Mouse (Mus musculus) c-Kit-positive CD71-negative TER-119-negative erythroid progenitor cells, embryonic 14.5 days (primary cell): Measurements from ENCODE around the gene Gm3285.

Experiments
- DNase-seq: peaks from one replicate; pipeline ENCODE4 v3.0.0-alpha.2; 2013; ENCODE audit warnings: low read depth

Gene Gm3285

GRCm38 (mm10) chr10:77861675-77862074 lies at the start of gene Gm3285:
TSS of gene Gm3285 (plus strand) at chr10:77861975.
- no peak for DNase-seq

- no peak for DNase-seq
Observed at GRCm38 (mm10) chr10:77814382-77814781, 47.4 kb upstream of the Gm3285 start, which contains the start of gene Gm2696. TSS of gene Gm2696 (plus strand) at chr10:77814682.

- no peak for DNase-seq
Observed at GRCm38 (mm10) chr10:77815514-77815913, 46.3 kb upstream of the Gm3285 start.

GRCm38 (mm10) chr10:77818523-77818922 lies 43.3 kb upstream of the Gm3285 start:
- no peak for DNase-seq

- no peak for DNase-seq
Observed at GRCm38 (mm10) chr10:77819203-77819602, 42.6 kb upstream of the Gm3285 start.

- DNase-seq = no peak
Observed at GRCm38 (mm10) chr10:77826951-77827350, 34.8 kb upstream of the Gm3285 start, which contains the start of gene Krtap10-4. TSS of gene Krtap10-4 (minus strand) at chr10:77827095.

- DNase-seq = no peak
Observed at GRCm38 (mm10) chr10:77835647-77836046, 26.1 kb upstream of the Gm3285 start, which contains the start of gene Krtap10-10. TSS of gene Krtap10-10 (plus strand) at chr10:77835947.

- no peak for DNase-seq
Observed at GRCm38 (mm10) chr10:77839006-77839405, 22.8 kb upstream of the Gm3285 start.

- no peak for DNase-seq
Observed at GRCm38 (mm10) chr10:77846503-77846902, 15.3 kb upstream of the Gm3285 start, which contains the start of gene Gm36176. TSS of gene Gm36176 (plus strand) at chr10:77846803.

- DNase-seq = no peak
Observed at GRCm38 (mm10) chr10:77846961-77847360, 14.8 kb upstream of the Gm3285 start.

- DNase-seq = no peak
Observed at GRCm38 (mm10) chr10:77847538-77847937, 14.2 kb upstream of the Gm3285 start.

- no peak for DNase-seq
Observed at GRCm38 (mm10) chr10:77852559-77852958, 9.2 kb upstream of the Gm3285 start, which contains the start of gene Gm10318. TSS of gene Gm10318 (plus strand) at chr10:77852859.

- DNase-seq = peak; percentile 66
Observed at GRCm38 (mm10) chr10:77864067-77864761, 2.4 kb downstream of the Gm3285 start.

- DNase-seq = no peak
Observed at GRCm38 (mm10) chr10:77864762-77865143, 3.0 kb downstream of the Gm3285 start.

GRCm38 (mm10) chr10:77867546-77867945 lies 5.8 kb downstream of the Gm3285 start:
- DNase-seq = no peak

- DNase-seq = no peak
Observed at GRCm38 (mm10) chr10:77869651-77870050, 7.9 kb downstream of the Gm3285 start.

- DNase-seq = no peak
Observed at GRCm38 (mm10) chr10:77878985-77879384, 17.2 kb downstream of the Gm3285 start.

- no peak for DNase-seq
Observed at GRCm38 (mm10) chr10:77880305-77880704, 18.5 kb downstream of the Gm3285 start.

- no peak for DNase-seq
Observed at GRCm38 (mm10) chr10:77882553-77882952, 20.8 kb downstream of the Gm3285 start.

GRCm38 (mm10) chr10:77886007-77886747 lies 24.4 kb downstream of the Gm3285 start:
- DNase-seq = no peak

- DNase-seq = no peak
Observed at GRCm38 (mm10) chr10:77890987-77891565, 29.3 kb downstream of the Gm3285 start.

GRCm38 (mm10) chr10:77895562-77895961 lies 33.8 kb downstream of the Gm3285 start:
- no peak for DNase-seq

GRCm38 (mm10) chr10:77900126-77900525 lies 38.4 kb downstream of the Gm3285 start:
- no peak for DNase-seq
